28 mouse cellular contexts compared by ENCODE assay signal in genomic region chr6:14915066-14915465, GRCm38 (mm10). TPM values are rescaled to one million over a fixed set of nuclear protein-coding genes. Genes with fewer than 3 reads are reported as not detected.
"Had no signal": no experiment of that assay in that cellular context is flagged by ENCODE, and none has a peak within 500 bp of the region (broad histone marks: within the 10 kb centered on the region; RNA-seq: fewer than 3 reads in every experiment).

No protein-coding gene starts in this region.

- H3K4me3 ChIP-seq: left cerebral cortex, adult 2 months; limb, embryonic 10.5 days; limb, embryonic 12.5 days; limb, embryonic 13.5 days; limb, embryonic 15.5 days; liver, embryonic 12.5 days; liver, embryonic 13.5 days; liver, embryonic 15.5 days; lung, embryonic 15.5 days; megakaryocyte, embryonic 14.5 days; midbrain, embryonic 12.5 days; midbrain, embryonic 13.5 days; midbrain, embryonic 15.5 days; myocyte; neural tube, embryonic 12.5 days; neural tube, embryonic 13.5 days had no signal

- H3K4me2 ChIP-seq: limb, embryonic 12.5 days; limb, embryonic 13.5 days; limb, embryonic 15.5 days; liver, embryonic 11.5 days; liver, embryonic 12.5 days; liver, embryonic 13.5 days; liver, embryonic 15.5 days; lung, embryonic 15.5 days; midbrain, embryonic 12.5 days; midbrain, embryonic 13.5 days; midbrain, embryonic 15.5 days; neural tube, embryonic 12.5 days; neural tube, embryonic 13.5 days had no signal

- ATAC-seq: liver, embryonic 12.5 days; liver, postnatal 0 days; midbrain, embryonic 13.5 days; midbrain, embryonic 15.5 days; midbrain, embryonic 16.5 days had no signal

- H3K27me3 ChIP-seq: limb, embryonic 12.5 days; limb, embryonic 13.5 days; limb, embryonic 15.5 days; liver, embryonic 12.5 days; liver, embryonic 13.5 days; liver, embryonic 15.5 days; lung, embryonic 15.5 days; megakaryocyte, embryonic 14.5 days; midbrain, embryonic 12.5 days; midbrain, embryonic 13.5 days; midbrain, embryonic 15.5 days; neural tube, embryonic 12.5 days; neural tube, embryonic 13.5 days had no signal

- H3K9ac ChIP-seq: limb, embryonic 12.5 days; limb, embryonic 13.5 days; limb, embryonic 15.5 days; liver, embryonic 12.5 days; liver, embryonic 13.5 days; liver, embryonic 14.5 days; liver, embryonic 15.5 days; liver, postnatal 0 days; lung, embryonic 15.5 days; midbrain, embryonic 12.5 days; midbrain, embryonic 13.5 days; midbrain, embryonic 15.5 days; neural tube, embryonic 12.5 days; neural tube, embryonic 13.5 days had no signal

- H3K27ac ChIP-seq: left cerebral cortex, adult 2 months; limb, embryonic 10.5 days; limb, embryonic 12.5 days; limb, embryonic 13.5 days; limb, embryonic 15.5 days; liver, embryonic 12.5 days; liver, embryonic 13.5 days; liver, embryonic 14.5 days; liver, embryonic 15.5 days; lung, embryonic 15.5 days; macrophage; midbrain, embryonic 12.5 days; midbrain, embryonic 13.5 days; midbrain, embryonic 15.5 days; neural tube, embryonic 12.5 days; neural tube, embryonic 13.5 days had no signal

- DNase-seq: left cerebral cortex, postnatal 4 days; liver; liver, embryonic 13.5 days; liver, postnatal 0 days; lung, postnatal 10 days; lung, postnatal 14 days; lung, postnatal 36 days; lung, postnatal 4 days; midbrain, embryonic 14.5 days had no signal

- H3K9me3 ChIP-seq: limb, embryonic 10.5 days; limb, embryonic 12.5 days; limb, embryonic 13.5 days; limb, embryonic 15.5 days; liver, embryonic 12.5 days; liver, embryonic 13.5 days; liver, embryonic 15.5 days; lung, embryonic 15.5 days; megakaryocyte, embryonic 14.5 days; midbrain, embryonic 12.5 days; midbrain, embryonic 13.5 days; midbrain, embryonic 15.5 days; neural tube, embryonic 12.5 days; neural tube, embryonic 13.5 days had no signal

- H3K36me3 ChIP-seq: limb, embryonic 10.5 days; limb, embryonic 12.5 days; limb, embryonic 13.5 days; limb, embryonic 15.5 days; liver, embryonic 12.5 days; liver, embryonic 13.5 days; liver, embryonic 15.5 days; lung, embryonic 15.5 days; midbrain, embryonic 12.5 days; midbrain, embryonic 13.5 days; midbrain, embryonic 15.5 days; neural tube, embryonic 12.5 days; neural tube, embryonic 13.5 days had no signal

- H3K4me1 ChIP-seq: limb, embryonic 10.5 days; limb, embryonic 12.5 days; limb, embryonic 13.5 days; limb, embryonic 15.5 days; liver, embryonic 12.5 days; liver, embryonic 13.5 days; liver, embryonic 15.5 days; megakaryocyte, embryonic 14.5 days; midbrain, embryonic 12.5 days; midbrain, embryonic 13.5 days; midbrain, embryonic 15.5 days; neural tube, embryonic 12.5 days; neural tube, embryonic 13.5 days had no signal

RNA-seq across cellular contexts. Expression of gene Foxp2, which starts 13.9 kb away (rescaled TPM):
- polyA plus RNA-seq: macrophage, myocyte had no signal
